36 mouse cellular contexts compared by ENCODE assay signal in genomic region chr9:110948813-110949310, GRCm38 (mm10). TPM values are rescaled to one million over a fixed set of nuclear protein-coding genes. Genes with fewer than 3 reads are reported as not detected.
DNase-seq lines count a peak whose midpoint lies in the region; ATAC-seq lines count a peak whose summit lies in the region.
"Had no signal": no experiment of that assay in that cellular context is flagged by ENCODE, and none has a peak within 500 bp of the region (broad histone marks: within the 10 kb centered on the region; RNA-seq: fewer than 3 reads in every experiment).

No protein-coding gene starts in this region.

- WGBS in heart, embryonic 12.5 days, result 37% methylated on average over 8 of the region's 8 CpGs
- WGBS in heart, embryonic 16.5 days, result 43% methylated on average over 8 of the region's 8 CpGs

- DNase-seq in heart, adult 11 months, result peak; percentile 84
- no peak for DNase-seq in heart, postnatal 36 days
- DNase-seq in heart, postnatal 4 days, result no peak
- DNase-seq in heart, adult 9 months (ENCODE audit: low spot score in 2 of 2), result no peak
- peak; percentile 54 for DNase-seq in ES-CJ7 (ENCODE audit: low read depth, low spot score)
- DNase-seq in adrenal gland, adult 8-10 months, result no peak
- DNase-seq: adrenal gland, adult 2 months; adrenal gland, postnatal 25 days; cerebellum, adult 11-12 months; cerebellum, adult 8-10 months; cerebellum, postnatal 10 days; cerebellum, postnatal 36 days; embryo, embryonic 11 days; gastrocnemius, postnatal 10 days; gastrocnemius, postnatal 36 days; heart, postnatal 14 days; kidney, adult 18-20 months; kidney, adult 9 months had no signal

- H3K36me3 ChIP-seq in heart, embryonic 12.5 days, result no peaks in the 10 kb centered on the region
- H3K36me3 ChIP-seq in heart, embryonic 16.5 days (ENCODE audit: control insufficient read depth, insufficient read depth), result no peaks in the 10 kb centered on the region
- H3K36me3 ChIP-seq: embryonic facial prominence, embryonic 10.5 days; embryonic facial prominence, embryonic 13.5 days; G1E; hindbrain, embryonic 10.5 days; hindbrain, embryonic 13.5 days; intestine, embryonic 15.5 days had no signal

- 0 out of 2 replicates have a peak overlapping the region, but pooled peaks have one; percentile 6 for H3K27ac ChIP-seq in heart, embryonic 12.5 days (ENCODE audit: poor library complexity, severe bottlenecking)
- H3K27ac ChIP-seq in heart, embryonic 16.5 days (ENCODE audit: low read length), result peak overlapping the region; percentile 68
- H3K27ac ChIP-seq: embryonic facial prominence, embryonic 10.5 days; embryonic facial prominence, embryonic 13.5 days; forebrain, embryonic 13.5 days; hindbrain, embryonic 10.5 days; hindbrain, embryonic 13.5 days; intestine, embryonic 15.5 days had no signal

- no peak for ATAC-seq in heart, embryonic 12.5 days (ENCODE audit: insufficient number of reproducible peaks, low FRiP score)
- no peak for ATAC-seq in heart, embryonic 16.5 days (replicated peaks; ENCODE audit: extremely low read depth, insufficient read depth, low FRiP score)
- ATAC-seq: forebrain, embryonic 13.5 days; forebrain, embryonic 16.5 days; hindbrain, embryonic 16.5 days; intestine, embryonic 15.5 days; Patski had no signal

- peaks cover 33% of the 10 kb centered on the region for H3K4me1 ChIP-seq in heart, embryonic 12.5 days (replicated peaks)
- peaks cover 18% of the 10 kb centered on the region for H3K4me1 ChIP-seq in heart, embryonic 16.5 days (ENCODE audit: control insufficient read depth, insufficient read depth, low read length)
- H3K4me1 ChIP-seq: intestine, embryonic 15.5 days had no signal

- no peak overlapping the region for H3K4me2 ChIP-seq in heart, embryonic 12.5 days
- H3K4me2 ChIP-seq in heart, embryonic 16.5 days (ENCODE audit: low read depth, low read length), result no peak overlapping the region
- H3K4me2 ChIP-seq: embryonic facial prominence, embryonic 13.5 days; forebrain, embryonic 13.5 days; hindbrain, embryonic 13.5 days; intestine, embryonic 15.5 days had no signal

- no peak overlapping the region for H3K9ac ChIP-seq in heart, embryonic 12.5 days
- no peak overlapping the region for H3K9ac ChIP-seq in heart, embryonic 16.5 days (ENCODE audit: low read length)
- H3K9ac ChIP-seq: embryonic facial prominence, embryonic 13.5 days; forebrain, embryonic 13.5 days; hindbrain, embryonic 13.5 days; intestine, embryonic 15.5 days had no signal

- intact Hi-C loops in heart, postnatal 36 days (cut with DNase I), result no loop called here

- peaks cover 18% of the 10 kb centered on the region for H3K27me3 ChIP-seq in heart, embryonic 12.5 days (replicated peaks)
- peaks cover 15% of the 10 kb centered on the region; the same call in 1 of the 2 replicates for H3K27me3 ChIP-seq in heart, embryonic 16.5 days (ENCODE audit: control insufficient read depth, insufficient read depth, low read length)
- H3K27me3 ChIP-seq: Patski had no signal

- no peaks in the 10 kb centered on the region for H3K9me3 ChIP-seq in heart, embryonic 12.5 days (replicated peaks)
- no peaks in the 10 kb centered on the region for H3K9me3 ChIP-seq in heart, embryonic 16.5 days (replicated peaks; ENCODE audit: control insufficient read depth, low read length)
- H3K9me3 ChIP-seq: embryonic facial prominence, embryonic 10.5 days; embryonic facial prominence, embryonic 13.5 days; forebrain, embryonic 13.5 days; G1E; hindbrain, embryonic 10.5 days; hindbrain, embryonic 13.5 days; intestine, embryonic 15.5 days had no signal

- H3K4me3 ChIP-seq in heart, embryonic 12.5 days, result no peak overlapping the region
- H3K4me3 ChIP-seq in heart, embryonic 16.5 days (ENCODE audit: low read length), result no peak overlapping the region
- H3K4me3 ChIP-seq: embryonic facial prominence, embryonic 10.5 days; embryonic facial prominence, embryonic 13.5 days; erythroblast, embryonic 14.5 days; forebrain, embryonic 13.5 days; hindbrain, embryonic 10.5 days; hindbrain, embryonic 13.5 days; intestine, embryonic 15.5 days had no signal

RNA-seq across cellular contexts. Expression of gene Lrrc2, which starts 2.5 kb away (rescaled TPM):
- total RNA-seq in heart, postnatal 36 days (2021), result 100 to 1,000 TPM; 213 to 241 TPM
- 1.3 and 1.5 TPM in 2 replicates for polyA plus RNA-seq in heart, embryonic 12.5 days (2016; fragmentation: Nextera tagmentation; extraction: Ambion mirVana)
- 10 to 100 TPM; 15.4 to 16.6 TPM for total RNA-seq in heart, postnatal 4 days (2021)
- polyA plus RNA-seq in heart, embryonic 16.5 days (2015; fragmentation: Nextera tagmentation; extraction: Ambion mirVana), result 8.1 and 8.6 TPM in 2 replicates
- total RNA-seq in adrenal gland, adult 8-10 months (2022), result 10 to 100 TPM; 13.0 to 17.1 (median 14.1) TPM
- polyA plus RNA-seq: erythroblast, embryonic 14.5 days; G1E; Patski had no signal

RNA-seq across cellular contexts. Expression of gene Tdgf1, which starts 2.9 kb away (rescaled TPM):
- not detected for total RNA-seq in heart, postnatal 36 days (2021)
- polyA plus RNA-seq in heart, embryonic 12.5 days (2016; fragmentation: Nextera tagmentation; extraction: Ambion mirVana), result not detected in 2 replicates
- total RNA-seq in heart, postnatal 4 days (2021), result not detected
- polyA plus RNA-seq in heart, embryonic 16.5 days (2015; fragmentation: Nextera tagmentation; extraction: Ambion mirVana), result not detected in 2 replicates
- under 1 TPM in 1 of 4 experiments, not detected in 3; 0.14 TPM for total RNA-seq in adrenal gland, adult 8-10 months (2022)
- total RNA-seq: adrenal gland, adult 2 months; adrenal gland, postnatal 25 days; gastrocnemius, adult 18-20 months; gastrocnemius, postnatal 10 days; gastrocnemius, postnatal 36 days; granulocyte monocyte progenitor cell, adult 5-6 weeks had no signal
- polyA plus RNA-seq: adrenal gland, adult 2 months; brain, embryonic 14.5 days; embryonic facial prominence, embryonic 10.5 days; erythroblast, embryonic 14.5 days; forebrain, embryonic 13.5 days; forebrain, embryonic 16.5 days; G1E; hindbrain, embryonic 10.5 days; intestine, embryonic 15.5 days; kidney, embryonic 16.5 days; Patski had no signal

RNA-seq across cellular contexts. Expression of gene Fam240a, which starts 32.2 kb away (rescaled TPM):
- total RNA-seq in heart, postnatal 36 days (2021), result not detected
- polyA plus RNA-seq in heart, embryonic 12.5 days (2016; fragmentation: Nextera tagmentation; extraction: Ambion mirVana), result not detected in 2 replicates
- total RNA-seq in heart, postnatal 4 days (2021), result not detected
- polyA plus RNA-seq in heart, embryonic 16.5 days (2015; fragmentation: Nextera tagmentation; extraction: Ambion mirVana), result not detected in 2 replicates
- not detected for total RNA-seq in adrenal gland, adult 8-10 months (2022)
- total RNA-seq: adrenal gland, adult 2 months; adrenal gland, postnatal 25 days; G1E; granulocyte monocyte progenitor cell, adult 5-6 weeks; heart, postnatal 14 days had no signal
- polyA plus RNA-seq: adrenal gland, adult 2 months; brain, embryonic 14.5 days; cortical plate, adult 2 months; embryonic facial prominence, embryonic 10.5 days; embryonic facial prominence, embryonic 13.5 days; erythroblast, embryonic 14.5 days; forebrain, embryonic 13.5 days; forebrain, embryonic 16.5 days; G1E; hindbrain, embryonic 10.5 days; hindbrain, embryonic 13.5 days; hindbrain, embryonic 16.5 days; intestine, embryonic 15.5 days; kidney, embryonic 16.5 days; Patski had no signal

RNA-seq across cellular contexts. Expression of gene Rtp3, which starts 41.5 kb away (rescaled TPM):
- 1 to 10 TPM; 2.3 to 4.3 TPM for total RNA-seq in heart, postnatal 36 days (2021)
- polyA plus RNA-seq in heart, embryonic 12.5 days (2016; fragmentation: Nextera tagmentation; extraction: Ambion mirVana), result 0.09 TPM in 1 of 2 replicates, not detected in the other
- 1 to 10 TPM; 1.6 to 1.7 TPM for total RNA-seq in heart, postnatal 4 days (2021)
- 0.13 and 0.29 TPM in 2 replicates for polyA plus RNA-seq in heart, embryonic 16.5 days (2015; fragmentation: Nextera tagmentation; extraction: Ambion mirVana)
- 1 to 10 TPM; 2.5 to 4.6 (median 3.9) TPM for total RNA-seq in adrenal gland, adult 8-10 months (2022)
- total RNA-seq: granulocyte monocyte progenitor cell, adult 5-6 weeks had no signal
- polyA plus RNA-seq: erythroblast, embryonic 14.5 days; forebrain, embryonic 13.5 days; forebrain, embryonic 16.5 days; G1E; hindbrain, embryonic 10.5 days; hindbrain, embryonic 13.5 days; hindbrain, embryonic 16.5 days had no signal

Comparison
In these comparisons a context has a peak if more than half of its experiments do, and no peak if none do; other contexts are left out.
1. DNase-seq: peak in heart, adult 11 months (single experiment) and ES-CJ7 (single experiment); none in heart, postnatal 36 days (0 of 2), heart, postnatal 4 days (single experiment), heart, adult 9 months (0 of 2) and adrenal gland, adult 8-10 months (single experiment).
2. RNA of gene Lrrc2, which starts 2.5 kb away (total RNA-seq): 213 to 241 TPM in heart, postnatal 36 days; 15.4 to 16.6 TPM in heart, postnatal 4 days and 13.0 to 17.1 TPM in adrenal gland, adult 8-10 months; every median in the first group is over 10 times any median in the second.